Mouse (Mus musculus): ENCODE results near the gene Scamp5. TPM values are rescaled to one million over a fixed set of nuclear protein-coding genes. Genes with fewer than 3 reads are reported as not detected.
"Not testable (repeated sequence)": the region's sequence is repeated elsewhere in the genome, so short reads cannot be mapped to it uniquely, and the experiment has no call there.

The Scamp5 gene
- polyA plus RNA-seq, 1 experiment from 2014 or later: 42.4 TPM

DNA sequence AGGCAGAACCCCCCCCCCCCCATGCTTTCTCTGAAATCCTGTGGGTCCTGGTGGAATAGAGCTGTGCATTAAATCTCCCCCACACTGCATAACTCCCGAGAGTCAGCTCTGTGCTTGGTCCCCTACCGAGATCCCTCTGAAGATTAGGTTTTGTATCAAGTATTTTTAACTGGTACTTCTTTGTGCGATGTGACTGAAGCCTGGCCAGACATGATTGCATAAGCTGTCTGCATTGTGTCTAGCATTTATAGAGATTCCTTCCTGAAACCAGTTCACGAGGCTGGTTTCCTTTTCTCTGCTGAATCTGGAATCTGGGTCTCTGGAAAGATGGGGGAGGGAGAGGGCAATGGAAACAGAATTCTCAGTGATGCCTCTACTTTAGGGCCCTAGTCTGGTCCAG lies 39.5 kb downstream of the Scamp5 start:
- 28% methylated on average over 4 of the region's 4 CpGs for WGBS
- H3K27me3 ChIP-seq (ENCODE audit: control insufficient read depth, insufficient read depth, low read length): no peaks in the 10 kb centered on the region
- H3K27ac ChIP-seq (replicated peaks): peak overlapping the region; percentile 45; the same call in 1 of the 2 replicates
- ATAC-seq (ENCODE audit: low FRiP score, low TSS enrichment): no peak
- no peak for DNase-seq (ENCODE audit: low spot score)
- H3K36me3 ChIP-seq (ENCODE audit: control insufficient read depth, insufficient read depth, low read length): no peaks in the 10 kb centered on the region
- H3K9ac ChIP-seq (ENCODE audit: low read length): no peak overlapping the region
- H3K4me3 ChIP-seq (ENCODE audit: low read depth, low read length): no peak overlapping the region
- H3K9me3 ChIP-seq (ENCODE audit: control insufficient read depth, low read length): no peaks in the 10 kb centered on the region
- TF ChIP-seq CTCF (IDR thresholded peaks at IDR 0.05; ENCODE audit: low read depth): no peak
- no peak for TF ChIP-seq EP300 (optimal IDR thresholded peaks at IDR 0.05)
- H3K4me2 ChIP-seq (replicated peaks; ENCODE audit: low read depth): no peak overlapping the region; the same call in 1 of the 2 replicates
- H3K4me1 ChIP-seq (replicated peaks; ENCODE audit: control insufficient read depth, insufficient read depth): peaks cover 2% of the 10 kb centered on the region

DNA sequence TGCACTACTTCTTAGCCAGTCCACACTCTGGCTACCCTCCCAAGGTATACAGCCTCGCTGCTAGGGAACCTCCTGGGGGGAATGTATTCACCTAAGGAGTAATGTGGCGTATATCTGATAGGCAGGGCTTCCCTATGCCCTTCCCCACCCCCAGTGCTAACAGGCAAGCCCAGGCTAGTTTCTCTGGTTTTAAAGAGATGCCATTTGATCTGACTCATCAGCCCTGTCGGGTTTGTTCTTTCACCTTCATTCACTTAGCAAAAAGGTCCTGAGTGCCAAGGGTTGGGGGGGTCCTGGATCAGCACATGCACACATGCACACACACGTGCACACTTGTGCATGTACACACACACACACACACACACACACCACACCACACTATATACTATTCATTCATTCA lies 39.9 kb downstream of the Scamp5 start:
- no peak overlapping the region; the same call in 1 of the 2 replicates for H3K4me2 ChIP-seq (replicated peaks; ENCODE audit: low read depth)
- no peaks in the 10 kb centered on the region for H3K27me3 ChIP-seq (ENCODE audit: control insufficient read depth, insufficient read depth, low read length)
- no peak overlapping the region for H3K4me3 ChIP-seq (ENCODE audit: low read depth, low read length)
- peaks cover 2% of the 10 kb centered on the region for H3K4me1 ChIP-seq (replicated peaks; ENCODE audit: control insufficient read depth, insufficient read depth)
- peak; percentile 55 for DNase-seq (ENCODE audit: low spot score)
- H3K9ac ChIP-seq (ENCODE audit: low read length): no peak overlapping the region; the same call in 1 of the 2 replicates
- TF ChIP-seq EP300 (optimal IDR thresholded peaks at IDR 0.05): no peak
- TF ChIP-seq CTCF (IDR thresholded peaks at IDR 0.05; ENCODE audit: low read depth): no peak
- H3K36me3 ChIP-seq (ENCODE audit: control insufficient read depth, insufficient read depth, low read length): no peaks in the 10 kb centered on the region
- 52% methylated on average over 4 of the region's 4 CpGs for WGBS
- H3K27ac ChIP-seq (replicated peaks): peak overlapping the region; percentile 45; the same call in 1 of the 2 replicates
- no peaks in the 10 kb centered on the region for H3K9me3 ChIP-seq (ENCODE audit: control insufficient read depth, low read length)
- ATAC-seq (ENCODE audit: low FRiP score, low TSS enrichment): peak; percentile 63

DNA sequence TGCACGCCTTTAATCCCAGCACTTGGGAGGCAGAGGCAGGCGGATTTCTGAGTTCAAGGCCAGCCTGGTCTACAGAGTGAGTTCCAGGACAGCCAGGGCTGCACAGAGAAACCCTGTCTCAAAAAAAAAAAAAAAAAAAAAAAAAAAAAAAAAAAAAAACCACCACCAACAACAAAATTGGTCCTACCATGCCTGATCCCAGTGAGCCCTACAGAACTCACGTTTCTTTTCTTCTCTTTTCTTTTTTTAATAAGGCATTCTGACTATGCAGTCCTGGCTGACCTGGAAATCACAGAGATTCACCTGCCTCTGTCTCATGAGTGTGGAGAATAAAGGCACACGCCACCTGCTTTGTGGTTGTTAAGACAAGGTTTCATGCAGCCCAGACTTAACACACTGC lies 40.7 kb downstream of the Scamp5 start:
- not testable (repeated sequence) for DNase-seq (ENCODE audit: low spot score); H3K4me2 ChIP-seq (replicated peaks; ENCODE audit: low read depth); H3K9ac ChIP-seq (ENCODE audit: low read length); H3K9me3 ChIP-seq (ENCODE audit: control insufficient read depth, low read length); H3K27me3 ChIP-seq (ENCODE audit: control insufficient read depth, insufficient read depth, low read length); H3K4me1 ChIP-seq (replicated peaks; ENCODE audit: control insufficient read depth, insufficient read depth); H3K27ac ChIP-seq (replicated peaks); H3K36me3 ChIP-seq (ENCODE audit: control insufficient read depth, insufficient read depth, low read length); H3K4me3 ChIP-seq (ENCODE audit: low read depth, low read length); ATAC-seq (ENCODE audit: low FRiP score, low TSS enrichment)
- 96% methylated on average over 4 of the region's 4 CpGs for WGBS

- TF ChIP-seq EP300 (optimal IDR thresholded peaks at IDR 0.05) (no peak), CTCF (IDR thresholded peaks at IDR 0.05; ENCODE audit: low read depth) (no peak)
- no peaks in the 10 kb centered on the region for H3K36me3 ChIP-seq (ENCODE audit: control insufficient read depth, insufficient read depth, low read length)
- ATAC-seq (ENCODE audit: low FRiP score, low TSS enrichment): no peak
- no peak overlapping the region for H3K9ac ChIP-seq (ENCODE audit: low read length)
- no peaks in the 10 kb centered on the region for H3K9me3 ChIP-seq (ENCODE audit: control insufficient read depth, low read length)
- H3K27me3 ChIP-seq (ENCODE audit: control insufficient read depth, insufficient read depth, low read length): no peaks in the 10 kb centered on the region
- H3K4me1 ChIP-seq (replicated peaks; ENCODE audit: control insufficient read depth, insufficient read depth): no peaks in the 10 kb centered on the region; the same call in 1 of the 2 replicates
- DNase-seq (ENCODE audit: low spot score): no peak
- no peak overlapping the region for H3K4me2 ChIP-seq (replicated peaks; ENCODE audit: low read depth)
- H3K4me3 ChIP-seq (ENCODE audit: low read depth, low read length): no peak overlapping the region
- 60% methylated on average over 3 of the region's 3 CpGs for WGBS
- no peak overlapping the region; the same call in 1 of the 2 replicates for H3K27ac ChIP-seq (replicated peaks)
Measured at GRCm38 (mm10) chr9:57425116-57425515, 42.7 kb downstream of the Scamp5 start.

GRCm38 (mm10) chr9:57424066-57424465 lies 43.8 kb downstream of the Scamp5 start:
- Histone ChIP-seq H3K9me3 (ENCODE audit: control insufficient read depth, low read length) (no peaks in the 10 kb centered on the region), H3K27ac (replicated peaks) (no peak overlapping the region), H3K4me3 (ENCODE audit: low read depth, low read length) (no peak overlapping the region), H3K36me3 (ENCODE audit: control insufficient read depth, insufficient read depth, low read length) (no peaks in the 10 kb centered on the region), H3K4me2 (replicated peaks; ENCODE audit: low read depth) (no peak overlapping the region), H3K9ac (ENCODE audit: low read length) (no peak overlapping the region), H3K27me3 (ENCODE audit: control insufficient read depth, insufficient read depth, low read length) (no peaks in the 10 kb centered on the region), H3K4me1 (replicated peaks; ENCODE audit: control insufficient read depth, insufficient read depth) (peaks cover 4% of the 10 kb centered on the region; the same call in 1 of the 2 replicates)
- ATAC-seq (ENCODE audit: low FRiP score, low TSS enrichment) (no peak), DNase-seq (ENCODE audit: low spot score) (no peak)
- WGBS: 64% methylated on average over 6 of the region's 6 CpGs
- TF ChIP-seq EP300 (optimal IDR thresholded peaks at IDR 0.05) (no peak), CTCF (IDR thresholded peaks at IDR 0.05; ENCODE audit: low read depth) (no peak)

GRCm38 (mm10) chr9:57421688-57422111 lies 46.2 kb downstream of the Scamp5 start:
- Histone ChIP-seq H3K27ac (replicated peaks) (peak overlapping the region; percentile 93), H3K4me2 (replicated peaks; ENCODE audit: low read depth) (no peak overlapping the region), H3K4me3 (ENCODE audit: low read depth, low read length) (no peak overlapping the region), H3K9me3 (ENCODE audit: control insufficient read depth, low read length) (no peaks in the 10 kb centered on the region), H3K27me3 (ENCODE audit: control insufficient read depth, insufficient read depth, low read length) (no peaks in the 10 kb centered on the region), H3K36me3 (ENCODE audit: control insufficient read depth, insufficient read depth, low read length) (0 out of 2 replicates have a peak, but pooled peaks cover 2% of the 10 kb centered on the region), H3K4me1 (replicated peaks; ENCODE audit: control insufficient read depth, insufficient read depth) (peaks cover 4% of the 10 kb centered on the region; the same call in 1 of the 2 replicates), H3K9ac (ENCODE audit: low read length) (no peak overlapping the region)
- TF ChIP-seq EP300 (optimal IDR thresholded peaks at IDR 0.05) (no peak), CTCF (IDR thresholded peaks at IDR 0.05; ENCODE audit: low read depth) (no peak)
- DNase-seq (ENCODE audit: low spot score): no peak
- ATAC-seq (ENCODE audit: low FRiP score, low TSS enrichment): no peak
- WGBS: 57% methylated on average over 5 of the region's 5 CpGs
